Mouse (Mus musculus) mature B cell (primary cell): ENCODE results near the gene Zswim8.

Experiments
- in situ Hi-C: fragments of 300-500 bp; cut with MboI; formaldehyde crosslinking; loops from 2 replicates; pipeline ENCODE4 v1.14.3; 2019

Zswim8 gene

DNA sequence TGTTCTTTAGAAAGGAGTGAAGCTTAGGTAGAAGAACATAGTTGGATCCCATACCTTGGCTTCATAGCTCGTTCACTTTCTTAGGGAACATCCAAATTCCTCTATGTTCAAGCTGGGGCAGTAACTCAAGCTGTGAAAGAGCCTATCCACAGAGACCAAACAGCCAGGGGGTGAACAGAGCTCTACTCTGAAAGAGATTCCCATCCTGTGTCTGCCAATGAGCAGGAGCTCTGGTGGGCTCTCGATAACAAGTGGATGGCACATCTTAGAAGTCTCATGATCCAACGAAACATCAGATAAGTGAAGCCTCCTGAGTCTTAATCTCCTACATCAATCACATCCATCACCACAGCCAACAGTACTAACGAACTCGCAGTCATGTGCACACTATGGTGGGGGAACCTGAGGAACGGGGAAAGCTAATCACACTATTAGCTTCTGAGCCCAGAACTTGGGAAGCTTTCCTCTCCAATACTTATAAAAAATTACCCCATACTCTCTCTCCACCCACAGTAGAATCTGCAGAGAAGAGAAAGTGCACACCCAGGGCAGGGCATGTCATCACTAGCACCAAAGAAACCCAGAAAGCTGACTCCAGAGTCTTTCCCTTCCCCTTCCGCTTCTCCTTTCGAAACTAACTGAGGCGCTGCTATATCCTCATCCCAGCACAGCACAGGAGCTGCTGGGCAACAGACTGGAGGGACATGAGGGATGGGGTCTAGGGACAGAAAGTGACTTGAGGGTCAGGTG is 23.7 kb downstream of the Zswim8 start:
- in situ Hi-C loops: no loop called here

- in situ Hi-C loops: no loop called here
Observed at GRCm38 (mm10) chr14:20733041-20733951, 25.9 kb downstream of the Zswim8 start.

- in situ Hi-C loops: no loop called here
Observed at GRCm38 (mm10) chr14:20733952-20734774, 26.8 kb downstream of the Zswim8 start, which contains the start of gene Ndst2. Gene Ndst2 (minus strand): TSS chr14:20734562.

DNA sequence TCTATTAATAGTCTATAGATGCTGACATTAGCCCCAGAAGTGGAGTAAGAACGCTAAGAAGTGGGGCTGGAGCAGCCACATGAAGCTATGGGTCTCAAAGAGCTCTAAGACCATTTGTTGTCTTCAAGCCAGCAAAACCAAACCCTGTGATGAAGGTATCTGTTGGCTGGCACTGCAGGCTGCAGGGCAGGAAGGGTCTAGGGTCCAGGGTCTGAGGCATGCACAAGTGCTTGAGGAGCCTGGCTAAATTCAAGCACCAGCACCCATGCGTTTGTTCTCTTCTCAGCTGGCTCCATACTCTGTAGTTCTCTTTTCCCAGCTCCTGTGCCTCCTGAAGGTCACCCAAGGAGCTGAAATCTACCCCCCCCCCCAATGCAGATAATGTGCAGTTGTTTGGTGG is 27.7 kb downstream of the Zswim8 start:
- in situ Hi-C loops: no loop called here

DNA sequence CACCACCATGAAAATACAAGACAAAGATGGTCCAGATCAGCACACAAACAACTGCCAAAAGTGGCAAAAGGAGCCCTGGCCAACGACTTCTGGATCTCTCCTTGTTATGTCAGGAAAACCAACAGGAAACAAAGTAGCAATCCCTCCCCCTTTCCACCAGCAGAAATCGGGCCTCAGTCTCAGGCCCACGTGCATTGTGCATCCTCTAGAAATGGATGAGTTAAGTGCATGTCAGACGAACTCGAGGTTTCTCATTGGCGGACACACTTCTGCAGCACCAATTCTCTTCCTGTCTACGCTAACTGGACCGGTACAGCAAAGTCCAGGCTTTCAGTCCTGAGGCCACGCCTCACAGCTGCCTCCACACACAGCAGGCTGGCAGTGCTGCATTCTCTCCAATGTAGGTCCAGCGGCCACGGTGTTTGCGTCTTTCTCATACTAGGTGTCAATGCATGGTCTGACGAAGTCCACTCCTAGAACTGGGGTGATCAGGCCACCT is 28.6 kb downstream of the Zswim8 start:
- in situ Hi-C loops: no loop called here

GRCm38 (mm10) chr14:20737306-20737705 is 30.0 kb downstream of the Zswim8 start:
- in situ Hi-C loops: no loop called here

GRCm38 (mm10) chr14:20738511-20738910 is 31.2 kb downstream of the Zswim8 start:
- in situ Hi-C loops: no loop called here

DNA sequence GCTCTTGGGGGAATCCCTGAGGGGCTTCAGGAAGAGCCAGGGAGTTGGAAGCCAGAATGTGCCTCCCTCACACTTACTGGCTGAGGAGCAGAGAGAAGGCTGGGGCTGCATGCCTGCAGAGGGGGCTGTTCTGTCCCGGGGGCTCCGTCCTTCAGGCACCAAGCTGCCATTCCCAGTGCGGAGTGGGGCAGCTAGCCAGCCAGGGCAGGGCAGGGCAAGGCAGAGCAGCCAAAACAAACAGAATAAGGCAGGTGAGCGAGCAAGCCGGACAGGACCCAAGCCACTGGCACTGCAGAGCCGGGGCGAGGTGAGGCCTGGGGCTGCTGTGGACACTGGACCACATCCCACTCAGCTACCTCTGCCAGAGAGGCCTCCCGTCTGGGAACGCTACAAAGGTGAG is 33.9 kb downstream of the Zswim8 start:
- in situ Hi-C loops: no loop called here

GRCm38 (mm10) chr14:20743614-20744013 is 36.3 kb downstream of the Zswim8 start:
- in situ Hi-C loops: no loop called here

DNA sequence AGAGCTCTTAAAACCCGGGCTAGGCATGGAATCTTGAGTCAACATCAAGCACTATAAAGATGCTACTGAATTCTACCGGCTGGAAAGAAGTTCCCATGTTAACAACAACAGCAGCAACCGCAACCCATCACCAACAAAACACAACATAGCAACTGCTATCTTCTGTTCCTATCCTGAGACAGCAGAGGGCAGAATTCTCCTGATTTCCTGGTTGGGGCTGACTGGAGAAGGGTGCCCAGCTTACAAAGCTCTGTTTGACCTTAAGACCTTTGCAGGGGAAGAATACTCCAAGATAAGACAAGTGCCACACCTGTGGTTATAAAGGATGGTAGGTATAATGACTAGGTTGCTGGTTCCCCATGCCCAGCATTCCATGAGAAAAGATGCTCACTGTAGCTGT is 39.6 kb downstream of the Zswim8 start:
- in situ Hi-C loops: no loop called here

- in situ Hi-C loops: no loop called here
Observed at GRCm38 (mm10) chr14:20748388-20748787, 41.0 kb downstream of the Zswim8 start.

DNA sequence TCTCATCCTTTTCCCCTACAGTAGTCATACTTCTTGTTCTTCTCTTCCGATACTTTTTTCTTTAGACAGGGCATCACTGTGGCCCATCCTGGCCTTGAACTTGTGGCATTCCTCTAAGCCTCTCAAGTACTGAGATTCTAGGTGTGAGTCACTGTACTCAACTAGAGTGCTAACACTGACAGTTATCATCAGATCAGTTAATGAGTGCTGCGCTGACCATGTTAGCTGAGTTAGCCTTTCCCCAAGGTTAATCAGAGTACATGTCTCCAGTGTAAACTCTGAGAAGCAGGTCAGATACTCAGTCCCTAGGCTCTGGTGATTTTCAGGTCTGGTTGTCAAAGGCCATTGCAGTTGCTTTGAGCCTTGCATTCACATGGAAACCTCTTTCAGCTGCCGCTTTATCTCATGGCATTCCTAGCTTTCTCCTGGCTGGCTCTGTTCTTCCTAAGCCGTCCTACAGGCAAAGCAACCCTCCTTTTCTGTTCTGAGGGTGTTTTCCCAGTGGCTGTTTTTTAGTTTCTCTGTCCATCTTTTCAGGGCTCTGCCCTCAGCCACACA is 42.2 kb downstream of the Zswim8 start:
- in situ Hi-C loops: no loop called here

- in situ Hi-C loops: no loop called here
Observed at GRCm38 (mm10) chr14:20750503-20750902, 43.2 kb downstream of the Zswim8 start.

GRCm38 (mm10) chr14:20753792-20754191 is 46.4 kb downstream of the Zswim8 start:
- in situ Hi-C loops: no loop called here

DNA sequence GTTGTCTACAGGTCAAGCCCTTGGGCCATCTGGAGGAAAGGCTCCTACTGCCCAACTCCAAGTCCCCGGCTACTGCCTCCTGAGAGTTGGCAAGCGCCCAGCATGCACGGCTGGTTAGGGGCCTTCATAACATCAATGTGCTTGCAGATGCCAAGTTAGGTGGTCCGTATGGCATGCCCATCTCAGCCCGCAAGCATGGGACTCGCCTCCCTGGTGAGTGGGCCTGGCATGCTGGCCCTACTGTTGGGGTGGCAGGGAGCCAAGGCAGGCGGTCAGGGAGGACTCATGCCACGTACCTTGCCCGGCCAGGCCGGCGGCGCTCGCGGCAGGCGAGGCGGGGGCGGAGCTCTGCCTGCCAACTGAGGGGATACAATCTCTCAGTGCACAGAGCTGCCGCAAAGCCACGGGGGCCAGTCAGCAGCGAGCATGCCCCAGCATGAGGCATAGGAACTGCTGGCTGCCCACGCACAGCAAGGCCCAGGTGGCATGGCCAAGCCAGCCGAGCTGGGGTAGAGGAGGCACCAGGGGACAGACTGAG is 50.1 kb downstream of the Zswim8 start:
- in situ Hi-C loops: no loop called here

DNA sequence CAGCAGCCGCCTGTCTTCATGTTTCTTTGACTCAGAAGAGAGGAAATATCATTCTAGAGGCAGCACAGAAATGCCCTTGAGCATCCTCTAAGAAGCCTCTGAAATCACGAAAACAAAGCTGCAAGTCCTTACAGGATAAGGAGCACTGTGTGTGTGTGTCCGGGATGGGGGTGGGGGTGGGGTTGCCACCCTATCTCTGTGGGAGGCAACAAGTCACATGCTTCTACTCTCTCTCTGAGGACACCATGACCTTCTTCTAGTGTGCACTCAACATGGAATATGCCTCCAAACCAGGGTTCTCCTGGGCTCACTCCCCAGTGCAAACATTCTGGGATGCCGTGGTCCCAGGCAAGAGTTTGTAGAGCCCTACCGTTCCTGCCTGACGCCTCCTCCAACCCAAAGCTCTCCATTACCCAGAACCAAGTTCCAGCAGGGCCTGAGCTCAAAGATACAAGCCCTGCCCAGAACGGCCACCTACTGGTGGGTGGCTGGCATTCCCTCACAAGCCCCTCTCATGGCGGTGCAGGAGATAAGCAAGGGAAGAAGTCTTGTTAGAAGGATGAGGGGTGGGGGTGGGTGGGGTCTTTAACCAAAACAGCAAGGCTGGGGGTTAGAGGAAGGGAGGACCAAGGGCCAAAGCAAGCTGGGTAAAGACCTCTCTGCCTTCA is 51.5 kb downstream of the Zswim8 start:
- in situ Hi-C loops: no loop called here

DNA sequence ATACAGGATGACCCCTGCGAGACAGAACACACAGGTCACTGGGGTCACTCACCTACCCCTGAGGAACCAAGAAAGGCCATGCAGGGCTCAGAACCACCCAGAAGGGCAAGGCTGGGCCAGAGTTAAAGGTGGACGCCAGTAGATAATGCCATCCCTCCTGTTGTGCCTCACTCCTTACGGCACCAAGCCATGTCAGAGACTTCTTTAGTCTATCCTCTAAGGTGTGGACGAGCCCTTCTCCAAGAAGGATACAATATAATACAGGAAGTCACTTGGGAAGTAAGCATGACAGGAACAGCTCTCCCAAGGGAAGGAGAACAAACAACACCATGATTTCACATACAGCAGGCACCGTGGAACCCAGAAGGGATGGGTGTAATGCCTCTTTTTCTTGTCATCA is 57.6 kb downstream of the Zswim8 start:
- in situ Hi-C loops: loop anchor here (10.0 kb wide), 1 partner anchor 110 kb away; no protein-coding TSS in a partner anchor

- in situ Hi-C loops: loop anchor here (10.0 kb wide), 1 partner anchor 109 kb away; no protein-coding TSS in a partner anchor
Observed at GRCm38 (mm10) chr14:20765642-20766258, 58.4 kb downstream of the Zswim8 start.

DNA sequence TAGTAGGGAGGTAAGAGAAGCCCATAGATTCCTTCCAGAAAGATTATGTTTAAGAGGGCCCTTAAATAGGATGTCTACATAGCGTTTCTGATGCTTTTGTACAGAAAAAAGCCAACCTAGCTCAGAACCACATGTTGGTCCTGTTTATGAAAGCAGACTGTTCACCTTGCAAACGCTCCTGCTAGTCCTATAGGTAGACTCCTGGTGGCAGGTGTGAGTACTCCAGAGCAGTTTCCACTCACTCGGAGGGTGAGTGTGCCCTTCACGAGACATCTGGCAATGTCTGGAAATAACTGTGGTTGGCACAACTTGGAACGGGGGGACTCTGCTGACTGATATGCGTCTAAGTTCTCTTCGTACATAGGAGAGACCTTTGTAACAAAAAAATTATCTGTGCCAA is 60.6 kb downstream of the Zswim8 start:
- in situ Hi-C loops: loop anchor here (10.0 kb wide), 1 partner anchor 107 kb away; no protein-coding TSS in a partner anchor

DNA sequence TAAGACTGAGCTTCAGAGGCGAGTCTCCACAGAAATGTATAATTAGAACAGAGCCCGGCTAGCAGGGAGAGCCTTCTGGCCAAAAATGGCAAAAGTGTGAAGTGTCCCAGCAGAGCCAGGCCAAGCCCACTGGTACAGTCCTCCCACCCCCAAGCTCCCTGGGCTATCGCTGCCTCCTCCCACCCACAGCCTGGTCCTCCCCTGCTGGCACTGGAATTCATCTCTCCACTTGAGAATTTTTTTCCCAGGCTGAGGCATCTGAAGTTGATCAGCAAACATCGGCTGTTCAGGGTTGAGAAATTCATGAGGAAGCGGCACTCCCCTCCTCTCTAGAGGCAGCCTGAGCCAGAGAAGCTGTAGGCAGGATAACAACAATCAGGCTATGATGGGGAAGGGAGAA is 61.2 kb downstream of the Zswim8 start:
- in situ Hi-C loops: loop anchor here (10.0 kb wide), 1 partner anchor 106 kb away; no protein-coding TSS in a partner anchor
